Mouse (Mus musculus): ENCODE results near the gene Zcchc14. TPM values are rescaled to one million over a fixed set of nuclear protein-coding genes. Genes with fewer than 3 reads are reported as not detected.
A peak's percentile ranks its signal among the peaks of the same experiment; 100 is the strongest.
"Not testable (repeated sequence)": the region's sequence is repeated elsewhere in the genome, so short reads cannot be mapped to it uniquely, and the experiment has no call there.

Gene Zcchc14
- polyA plus RNA-seq, 1 experiment from 2014 or later, result 26.9 TPM

DNA sequence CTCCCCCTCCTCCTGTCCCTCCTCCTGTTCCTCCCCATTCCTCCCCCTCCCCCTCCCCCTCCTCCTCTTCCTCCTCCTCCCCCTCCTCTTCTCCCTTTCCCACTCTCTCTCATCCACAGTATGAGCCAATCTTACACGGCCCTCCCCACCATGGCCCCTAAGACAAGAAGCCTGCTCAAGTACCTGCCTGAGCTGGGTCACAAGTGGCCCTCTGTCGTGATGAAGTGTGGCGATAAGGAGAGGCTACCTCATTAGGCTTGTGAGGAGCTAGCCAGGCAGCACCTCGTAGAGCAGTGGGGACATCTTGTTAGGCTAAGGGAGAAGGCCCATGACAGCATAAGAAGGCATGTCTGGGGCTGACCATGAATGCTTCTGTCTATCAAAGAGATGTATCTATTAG, 20.5 kb upstream of the Zcchc14 start:
- H3K36me3 ChIP-seq (ENCODE audit: control insufficient read depth, insufficient read depth, low read length), result no peaks in the 10 kb centered on the region
- H3K4me3 ChIP-seq (ENCODE audit: low read length), result no peak overlapping the region
- 62% methylated on average over 4 of the region's 4 CpGs for WGBS
- no peak overlapping the region for H3K27ac ChIP-seq (ENCODE audit: low read depth, low read length)
- no peak for ATAC-seq (ENCODE audit: low FRiP score, low TSS enrichment)
- H3K27me3 ChIP-seq (ENCODE audit: control insufficient read depth, insufficient read depth, low read length), result no peaks in the 10 kb centered on the region
- H3K4me1 ChIP-seq (ENCODE audit: control insufficient read depth, insufficient read depth, low read length), result no peaks in the 10 kb centered on the region
- no peaks in the 10 kb centered on the region for H3K9me3 ChIP-seq (ENCODE audit: control insufficient read depth, low read length)
- no peak overlapping the region for H3K4me2 ChIP-seq (replicated peaks; ENCODE audit: low read depth, low read length)
- H3K9ac ChIP-seq (ENCODE audit: low read depth, low read length), result no peak overlapping the region

DNA sequence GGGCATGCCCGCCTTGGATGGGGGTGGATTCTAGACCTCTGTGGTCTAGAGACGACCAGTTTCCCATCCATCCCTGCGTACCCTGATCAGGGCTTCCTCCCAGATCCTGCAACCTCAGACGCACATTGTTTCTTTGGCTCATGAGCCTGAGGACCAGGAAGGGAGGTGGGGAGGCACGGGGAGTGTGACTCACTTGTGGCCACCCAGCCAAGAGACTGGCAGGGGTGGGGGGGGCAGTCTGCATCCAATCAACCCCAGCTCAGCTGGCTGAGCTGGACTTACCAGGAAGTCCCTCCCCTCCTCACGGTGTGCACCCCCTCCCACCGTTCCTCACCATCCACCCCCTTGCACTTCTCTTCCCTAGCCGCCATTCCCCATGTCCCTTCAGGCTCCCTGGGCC, 16.5 kb upstream of the Zcchc14 start:
- H3K4me2 ChIP-seq (replicated peaks; ENCODE audit: low read depth, low read length), result no peak overlapping the region
- peaks cover 11% of the 10 kb centered on the region for H3K4me1 ChIP-seq (ENCODE audit: control insufficient read depth, insufficient read depth, low read length)
- H3K4me3 ChIP-seq (ENCODE audit: low read length), result no peak overlapping the region
- no peak overlapping the region for H3K9ac ChIP-seq (ENCODE audit: low read depth, low read length)
- WGBS, result 19% methylated on average over 8 of the region's 8 CpGs
- ATAC-seq (ENCODE audit: low FRiP score, low TSS enrichment), result no peak
- no peaks in the 10 kb centered on the region for H3K36me3 ChIP-seq (ENCODE audit: control insufficient read depth, insufficient read depth, low read length)
- no peaks in the 10 kb centered on the region for H3K27me3 ChIP-seq (ENCODE audit: control insufficient read depth, insufficient read depth, low read length)
- no peaks in the 10 kb centered on the region for H3K9me3 ChIP-seq (ENCODE audit: control insufficient read depth, low read length)
- no peak overlapping the region for H3K27ac ChIP-seq (ENCODE audit: low read depth, low read length)

DNA sequence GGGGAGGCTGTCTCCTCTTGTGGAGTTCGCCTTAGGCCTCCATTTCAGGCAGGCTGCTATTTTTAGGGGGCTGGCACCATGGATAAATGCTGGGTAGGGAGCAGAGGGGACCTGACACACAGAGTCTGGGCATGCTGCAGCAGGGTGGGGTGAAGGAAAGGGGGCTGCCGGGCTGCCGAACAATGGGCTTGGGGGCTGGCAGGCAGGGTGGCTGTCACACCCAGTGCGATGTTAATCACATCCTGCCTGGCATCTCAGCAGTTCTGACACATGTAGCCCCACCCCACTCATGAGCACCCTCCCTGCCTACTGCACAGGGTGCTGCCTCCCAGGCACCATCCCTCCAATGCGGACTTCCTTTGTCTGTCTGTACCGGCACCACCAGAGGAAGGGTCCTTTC, 15.9 kb upstream of the Zcchc14 start:
- Histone ChIP-seq H3K4me1 (ENCODE audit: control insufficient read depth, insufficient read depth, low read length) (peaks cover 11% of the 10 kb centered on the region), H3K4me2 (replicated peaks; ENCODE audit: low read depth, low read length) (no peak overlapping the region), H3K4me3 (ENCODE audit: low read length) (no peak overlapping the region), H3K27me3 (ENCODE audit: control insufficient read depth, insufficient read depth, low read length) (no peaks in the 10 kb centered on the region), H3K9ac (ENCODE audit: low read depth, low read length) (no peak overlapping the region), H3K27ac (ENCODE audit: low read depth, low read length) (0 out of 2 replicates have a peak overlapping the region, but pooled peaks have one; percentile 17), H3K9me3 (ENCODE audit: control insufficient read depth, low read length) (no peaks in the 10 kb centered on the region), H3K36me3 (ENCODE audit: control insufficient read depth, insufficient read depth, low read length) (no peaks in the 10 kb centered on the region)
- 53% methylated on average over 6 of the region's 6 CpGs for WGBS
- no peak for ATAC-seq (ENCODE audit: low FRiP score, low TSS enrichment)

DNA sequence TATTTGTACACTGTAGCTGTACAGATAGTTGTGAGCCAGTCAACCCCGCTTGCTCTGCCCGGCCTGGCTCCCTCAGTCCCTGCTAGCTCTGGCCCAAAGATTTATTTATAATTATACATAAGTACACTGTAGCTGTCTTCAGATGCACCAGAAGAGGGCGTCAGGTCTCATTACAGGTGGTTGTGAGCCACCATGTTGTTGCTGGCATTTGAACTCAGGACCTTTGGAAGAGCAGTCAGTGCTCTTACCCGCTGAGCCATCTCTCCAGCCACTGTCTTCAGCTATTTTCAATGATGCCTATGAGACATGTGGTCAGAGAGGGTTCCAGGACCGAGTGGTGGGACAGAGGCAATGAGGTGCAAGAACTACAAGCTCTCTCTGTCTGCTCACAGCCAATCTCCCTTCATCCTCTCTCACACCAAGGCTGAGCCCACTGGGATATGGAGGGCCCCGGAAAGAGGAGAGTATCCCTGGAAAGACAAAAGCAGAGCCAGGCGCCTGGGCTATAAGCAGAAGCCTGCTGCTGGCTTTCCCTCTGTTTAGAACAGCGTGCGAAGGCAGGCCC, 15.3 kb upstream of the Zcchc14 start:
- H3K36me3 ChIP-seq (ENCODE audit: control insufficient read depth, insufficient read depth, low read length); H3K4me3 ChIP-seq (ENCODE audit: low read length); ATAC-seq (ENCODE audit: low FRiP score, low TSS enrichment); H3K9me3 ChIP-seq (ENCODE audit: control insufficient read depth, low read length); H3K27me3 ChIP-seq (ENCODE audit: control insufficient read depth, insufficient read depth, low read length); H3K9ac ChIP-seq (ENCODE audit: low read depth, low read length); H3K4me2 ChIP-seq (replicated peaks; ENCODE audit: low read depth, low read length): not testable (repeated sequence)
- Histone ChIP-seq H3K4me1 (ENCODE audit: control insufficient read depth, insufficient read depth, low read length) (peaks cover 11% of the 10 kb centered on the region), H3K27ac (ENCODE audit: low read depth, low read length) (0 out of 2 replicates have a peak overlapping the region, but pooled peaks have one; percentile 17)
- WGBS, result 80% methylated on average over 9 of the region's 9 CpGs

DNA sequence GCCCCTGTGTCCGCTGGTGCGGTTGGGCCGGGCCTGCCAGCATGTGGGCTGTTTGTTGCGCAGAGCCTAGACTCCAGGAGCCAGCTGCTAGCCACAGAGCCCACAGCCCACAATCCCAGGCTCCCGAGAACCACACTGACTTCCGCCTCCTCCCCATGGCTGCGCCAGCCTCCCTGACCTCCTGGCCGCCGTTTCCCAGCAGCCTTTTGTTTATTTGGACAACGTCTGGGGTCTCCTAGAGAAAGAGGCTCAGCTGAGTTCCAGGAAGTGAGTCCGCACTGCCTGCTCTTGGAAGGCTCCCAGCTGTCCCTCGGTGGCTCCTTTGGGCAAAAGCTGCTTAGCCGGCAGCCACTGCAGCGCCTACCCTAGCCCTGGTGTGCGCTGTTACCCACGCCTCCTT, 12.6 kb upstream of the Zcchc14 start:
- WGBS, result 3% methylated on average over 16 of the region's 16 CpGs
- Histone ChIP-seq H3K9ac (ENCODE audit: low read depth, low read length) (peak overlapping the region; percentile 40; the same call in 1 of the 2 replicates), H3K27ac (ENCODE audit: low read depth, low read length) (peak overlapping the region; percentile 73), H3K4me2 (replicated peaks; ENCODE audit: low read depth, low read length) (peak overlapping the region; percentile 33), H3K9me3 (ENCODE audit: control insufficient read depth, low read length) (no peaks in the 10 kb centered on the region), H3K27me3 (ENCODE audit: control insufficient read depth, insufficient read depth, low read length) (no peaks in the 10 kb centered on the region), H3K4me3 (ENCODE audit: low read length) (peak overlapping the region; percentile 7), H3K4me1 (ENCODE audit: control insufficient read depth, insufficient read depth, low read length) (peaks cover 11% of the 10 kb centered on the region), H3K36me3 (ENCODE audit: control insufficient read depth, insufficient read depth, low read length) (no peaks in the 10 kb centered on the region)
- peak; percentile 85 for ATAC-seq (ENCODE audit: low FRiP score, low TSS enrichment)

DNA sequence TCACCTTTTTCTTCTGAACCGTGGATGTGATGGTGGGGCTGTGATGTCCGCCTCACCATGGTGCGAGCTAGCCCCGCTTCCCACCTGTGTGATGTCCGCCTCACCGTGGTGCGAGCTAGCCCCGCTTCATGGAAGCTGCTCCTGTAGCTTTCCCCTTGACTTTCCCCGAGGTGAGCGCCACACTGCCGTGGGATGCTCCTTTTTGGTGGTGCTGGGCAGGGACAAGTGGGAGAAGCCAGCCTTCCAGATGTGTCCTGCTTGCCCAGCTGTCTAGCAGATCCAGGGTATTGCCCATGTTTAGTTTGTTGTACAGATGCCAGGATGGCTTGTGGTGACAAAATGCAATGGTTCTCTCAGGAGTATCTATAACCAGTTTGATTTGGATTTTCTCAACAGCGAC, 10.4 kb upstream of the Zcchc14 start:
- no peaks in the 10 kb centered on the region for H3K9me3 ChIP-seq (ENCODE audit: control insufficient read depth, low read length)
- no peak overlapping the region for H3K4me2 ChIP-seq (replicated peaks; ENCODE audit: low read depth, low read length)
- peaks cover 11% of the 10 kb centered on the region for H3K4me1 ChIP-seq (ENCODE audit: control insufficient read depth, insufficient read depth, low read length)
- 94% methylated on average over 12 of the region's 12 CpGs for WGBS
- no peak overlapping the region for H3K27ac ChIP-seq (ENCODE audit: low read depth, low read length)
- no peaks in the 10 kb centered on the region for H3K36me3 ChIP-seq (ENCODE audit: control insufficient read depth, insufficient read depth, low read length)
- ATAC-seq (ENCODE audit: low FRiP score, low TSS enrichment), result no peak
- H3K4me3 ChIP-seq (ENCODE audit: low read length), result no peak overlapping the region
- no peak overlapping the region for H3K9ac ChIP-seq (ENCODE audit: low read depth, low read length)
- H3K27me3 ChIP-seq (ENCODE audit: control insufficient read depth, insufficient read depth, low read length), result no peaks in the 10 kb centered on the region

DNA sequence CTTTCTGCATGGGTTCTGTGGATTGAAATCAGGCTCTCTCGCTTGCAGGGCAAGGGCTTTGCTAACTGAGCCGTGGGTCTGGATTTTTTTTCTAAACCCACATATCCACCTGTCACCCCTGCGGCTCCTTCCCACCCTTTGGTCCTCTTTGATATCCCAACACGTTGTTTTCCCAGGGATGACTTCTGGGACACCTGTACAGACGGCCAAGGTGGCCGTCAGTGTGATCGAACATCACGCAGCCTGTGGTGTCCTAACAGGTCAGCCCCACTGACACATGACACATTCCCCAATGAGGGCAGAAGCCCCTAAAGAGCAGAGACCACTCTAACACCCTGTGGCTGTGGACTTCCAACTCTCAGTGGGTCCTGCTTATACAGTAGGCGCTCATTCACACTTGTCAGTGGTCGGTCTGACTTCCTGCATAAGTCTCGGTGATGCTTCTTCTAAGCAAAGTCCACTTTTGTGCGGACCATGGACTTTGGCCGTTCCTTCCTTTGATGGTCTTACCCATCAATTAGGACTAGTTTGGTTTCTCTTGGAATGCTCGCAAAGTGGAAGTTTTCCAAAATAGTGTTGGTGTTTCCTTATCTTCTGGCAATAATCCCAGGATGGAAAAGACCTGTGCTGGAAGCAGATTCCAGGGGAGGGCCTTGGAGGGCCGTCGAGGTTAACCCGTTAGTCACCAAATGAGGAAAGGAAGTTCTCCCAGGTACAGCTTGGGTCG, 9.1 kb upstream of the Zcchc14 start:
- Histone ChIP-seq H3K27me3 (ENCODE audit: control insufficient read depth, insufficient read depth, low read length) (no peaks in the 10 kb centered on the region), H3K27ac (ENCODE audit: low read depth, low read length) (no peak overlapping the region), H3K4me2 (replicated peaks; ENCODE audit: low read depth, low read length) (no peak overlapping the region), H3K36me3 (ENCODE audit: control insufficient read depth, insufficient read depth, low read length) (no peaks in the 10 kb centered on the region), H3K9me3 (ENCODE audit: control insufficient read depth, low read length) (no peaks in the 10 kb centered on the region), H3K4me1 (ENCODE audit: control insufficient read depth, insufficient read depth, low read length) (peaks cover 11% of the 10 kb centered on the region), H3K9ac (ENCODE audit: low read depth, low read length) (no peak overlapping the region), H3K4me3 (ENCODE audit: low read length) (no peak overlapping the region)
- no peak for ATAC-seq (ENCODE audit: low FRiP score, low TSS enrichment)
- 74% methylated on average over 18 of the region's 18 CpGs for WGBS

DNA sequence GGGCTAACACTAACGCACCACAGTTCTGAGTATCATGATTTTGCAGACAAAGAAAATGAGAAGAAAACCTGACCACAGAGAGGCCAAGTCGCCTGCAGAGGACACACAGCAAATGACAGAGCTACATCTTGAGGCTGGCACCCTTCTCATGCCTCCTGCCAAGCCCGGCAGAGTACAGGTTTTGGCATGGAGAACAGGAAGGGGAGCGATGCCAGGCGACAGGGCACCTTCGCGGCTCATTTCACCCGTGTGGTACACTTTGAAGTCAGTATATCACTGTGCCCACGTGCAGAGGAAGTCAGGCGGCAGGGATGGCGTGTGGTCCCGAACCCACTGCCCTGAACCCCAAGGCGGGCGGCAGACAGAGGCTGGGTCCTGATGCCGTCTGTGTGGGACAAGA, 7.9 kb upstream of the Zcchc14 start:
- no peak overlapping the region for H3K4me2 ChIP-seq (replicated peaks; ENCODE audit: low read depth, low read length)
- H3K36me3 ChIP-seq (ENCODE audit: control insufficient read depth, insufficient read depth, low read length), result no peaks in the 10 kb centered on the region
- 67% methylated on average over 15 of the region's 15 CpGs for WGBS
- H3K9me3 ChIP-seq (ENCODE audit: control insufficient read depth, low read length), result no peaks in the 10 kb centered on the region
- H3K27me3 ChIP-seq (ENCODE audit: control insufficient read depth, insufficient read depth, low read length), result no peaks in the 10 kb centered on the region
- peaks cover 11% of the 10 kb centered on the region for H3K4me1 ChIP-seq (ENCODE audit: control insufficient read depth, insufficient read depth, low read length)
- no peak for ATAC-seq (ENCODE audit: low FRiP score, low TSS enrichment)
- no peak overlapping the region for H3K4me3 ChIP-seq (ENCODE audit: low read length)
- no peak overlapping the region for H3K27ac ChIP-seq (ENCODE audit: low read depth, low read length)
- H3K9ac ChIP-seq (ENCODE audit: low read depth, low read length), result no peak overlapping the region

DNA sequence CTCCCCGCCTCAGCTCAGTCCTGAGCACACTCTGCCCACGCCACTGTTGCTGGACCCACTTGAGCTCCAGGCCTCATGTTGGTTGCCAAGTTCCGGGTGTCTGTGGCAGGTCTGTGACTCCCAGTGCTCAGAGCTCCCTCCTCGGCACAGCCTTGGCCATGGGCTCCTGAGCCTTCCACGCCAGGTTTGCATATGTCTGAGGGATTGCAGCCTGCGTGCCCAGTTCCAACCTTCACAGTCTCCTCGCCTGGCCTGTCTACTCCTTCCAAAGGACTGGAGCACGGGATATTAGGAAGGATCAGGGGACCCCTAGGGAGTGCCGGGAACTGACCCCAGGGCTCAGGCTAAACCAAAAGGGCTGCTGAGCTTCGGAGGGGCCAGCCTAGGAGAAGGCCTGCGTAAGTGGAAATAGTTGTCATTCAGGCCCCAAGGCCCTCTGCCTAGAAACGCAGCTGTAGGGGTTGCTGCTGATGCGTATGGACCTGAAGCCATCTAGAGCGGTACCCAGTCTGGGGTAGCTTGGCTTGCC, 2.3 kb upstream of the Zcchc14 start:
- Histone ChIP-seq H3K9me3 (ENCODE audit: control insufficient read depth, low read length) (no peaks in the 10 kb centered on the region), H3K36me3 (ENCODE audit: control insufficient read depth, insufficient read depth, low read length) (no peaks in the 10 kb centered on the region), H3K4me2 (replicated peaks; ENCODE audit: low read depth, low read length) (no peak overlapping the region), H3K4me3 (ENCODE audit: low read length) (no peak overlapping the region), H3K27ac (ENCODE audit: low read depth, low read length) (no peak overlapping the region), H3K27me3 (ENCODE audit: control insufficient read depth, insufficient read depth, low read length) (no peaks in the 10 kb centered on the region), H3K9ac (ENCODE audit: low read depth, low read length) (no peak overlapping the region), H3K4me1 (ENCODE audit: control insufficient read depth, insufficient read depth, low read length) (peaks cover 17% of the 10 kb centered on the region)
- ATAC-seq (ENCODE audit: low FRiP score, low TSS enrichment), result no peak
- 86% methylated on average over 14 of the region's 14 CpGs for WGBS
